Mouse (Mus musculus): ENCODE measurements around the gene Vmn1r70.

GRCm38 (mm10) chr7:10631232-10631631, at the start of gene Vmn1r70:
- TF ChIP-seq SIN3A (IDR thresholded peaks at IDR 0.05; ENCODE audit: low read length) (no peak), CTCF (IDR thresholded peaks at IDR 0.05 in 2 of 3, conservative IDR thresholded peaks at IDR 0.05 in 1 of 3; ENCODE audit: control insufficient read depth in 1 of 3, insufficient read depth in 1 of 3, low read depth in 2 of 3, low read length in 3 of 3, poor library complexity in 1 of 3, severe bottlenecking in 1 of 3) (no peak), POLR2AphosphoS5 (IDR thresholded peaks at IDR 0.05; ENCODE audit: borderline replicate concordance, low read depth, low read length) (no peak), CHD2 (IDR thresholded peaks at IDR 0.05; ENCODE audit: low read length) (no peak), GATA1 (IDR thresholded peaks at IDR 0.05; ENCODE audit: low read depth, low read length) (no peak), CHD1 (IDR thresholded peaks at IDR 0.05; ENCODE audit: low read depth, low read length) (no peak), TCF12 (IDR thresholded peaks at IDR 0.05; ENCODE audit: low read depth, low read length) (no peak)

All from MEL (cell line).